In the genomic region with DNA sequence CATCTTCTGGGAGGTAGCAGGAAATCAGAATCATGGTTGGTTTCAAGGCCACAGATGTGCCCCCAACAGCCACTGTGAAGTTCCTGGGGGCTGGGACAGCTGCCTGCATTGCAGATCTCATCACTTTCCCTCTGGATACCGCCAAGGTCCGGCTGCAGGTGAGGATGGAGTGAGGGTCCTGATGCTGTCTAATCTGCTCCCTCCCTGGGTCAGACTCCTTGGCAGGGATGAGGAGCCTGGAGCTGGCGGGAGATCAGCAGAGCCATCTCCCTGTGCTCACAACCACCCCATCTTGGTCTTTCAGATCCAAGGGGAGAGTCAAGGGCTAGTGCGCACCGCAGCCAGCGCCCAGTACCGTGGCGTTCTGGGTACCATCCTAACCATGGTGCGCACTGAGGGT, we compare ENCODE assay signal across 14 mouse cellular contexts. TPM values are rescaled to one million over a fixed set of nuclear protein-coding genes. Genes with fewer than 3 reads are reported as not detected.
DNase-seq lines count a peak whose midpoint lies in the region; ATAC-seq and TF ChIP-seq lines count a peak whose summit lies in the region.
"Had no signal": no experiment of that assay in that cellular context is flagged by ENCODE, and none has a peak within 500 bp of the region (broad histone marks: within the 10 kb centered on the region; RNA-seq: fewer than 3 reads in every experiment).

No protein-coding gene starts in this region.

- H3K36me3 ChIP-seq in heart, embryonic 16.5 days (ENCODE audit: control insufficient read depth, insufficient read depth) = peaks cover 5% of the 10 kb centered on the region
- H3K36me3 ChIP-seq in testis, adult 2 months (ENCODE audit: control insufficient read depth, insufficient read depth, low read length) = no peaks in the 10 kb centered on the region
- H3K36me3 ChIP-seq in intestine, embryonic 16.5 days (ENCODE audit: control insufficient read depth, insufficient read depth, low read length) = peaks cover 18% of the 10 kb centered on the region; the same call in 1 of the 2 replicates
- H3K36me3 ChIP-seq in stomach, embryonic 16.5 days (ENCODE audit: control insufficient read depth, insufficient read depth, low read length) = peaks cover 10% of the 10 kb centered on the region; the same call in 1 of the 2 replicates

- H3K4me3 ChIP-seq in heart, embryonic 16.5 days (ENCODE audit: low read length) = no peak overlapping the region
- no peak overlapping the region for H3K4me3 ChIP-seq in testis, adult 2 months (ENCODE audit: control insufficient read depth, low read depth, low read length)
- no peak overlapping the region for H3K4me3 ChIP-seq in intestine, embryonic 16.5 days (ENCODE audit: low read length)
- H3K4me3 ChIP-seq in stomach, embryonic 16.5 days (replicated peaks; ENCODE audit: low read length) = no peak overlapping the region
- H3K4me3 ChIP-seq: myocyte had no signal

- no peaks in the 10 kb centered on the region for H3K27me3 ChIP-seq in heart, embryonic 16.5 days (ENCODE audit: control insufficient read depth, insufficient read depth, low read length)
- no peaks in the 10 kb centered on the region; the same call in 1 of the 2 replicates for H3K27me3 ChIP-seq in testis, adult 2 months (ENCODE audit: control insufficient read depth, insufficient read depth, low read length)
- no peaks in the 10 kb centered on the region for H3K27me3 ChIP-seq in intestine, embryonic 16.5 days (replicated peaks; ENCODE audit: control insufficient read depth, insufficient read depth, low read length)
- no peaks in the 10 kb centered on the region for H3K27me3 ChIP-seq in stomach, embryonic 16.5 days (ENCODE audit: control insufficient read depth, insufficient read depth, low read length)

- no peak for TF ChIP-seq CTCF in testis, adult 2 months (IDR thresholded peaks at IDR 0.05; ENCODE audit: control insufficient read depth, insufficient read depth, insufficient replicate concordance, low read depth, low read length)

- no peak for ATAC-seq in heart, embryonic 16.5 days (replicated peaks; ENCODE audit: extremely low read depth, insufficient read depth, low FRiP score)
- ATAC-seq in intestine, embryonic 16.5 days = no peak
- no peak for ATAC-seq in stomach, embryonic 16.5 days (ENCODE audit: insufficient read depth, low FRiP score)

- WGBS in heart, embryonic 16.5 days = 93% methylated on average over 9 of the region's 9 CpGs
- WGBS in intestine, embryonic 16.5 days = 94% methylated on average over 9 of the region's 9 CpGs
- WGBS in stomach, embryonic 16.5 days = 95% methylated on average over 9 of the region's 9 CpGs

- peak; percentile 32; the same call in 1 of the 2 replicates for TF ChIP-seq POLR2A in testis, adult 2 months (IDR thresholded peaks at IDR 0.05; ENCODE audit: control insufficient read depth, low read depth, low read length)

- no peak overlapping the region for H3K27ac ChIP-seq in heart, embryonic 16.5 days (ENCODE audit: low read length)
- no peak overlapping the region for H3K27ac ChIP-seq in testis, adult 2 months (ENCODE audit: control insufficient read depth, insufficient read depth, low read depth, low read length)
- no peak overlapping the region for H3K27ac ChIP-seq in intestine, embryonic 16.5 days (ENCODE audit: low read length)
- H3K27ac ChIP-seq in stomach, embryonic 16.5 days (ENCODE audit: low read length) = no peak overlapping the region

- DNase-seq in heart, postnatal 14 days = no peak
- DNase-seq in testis, postnatal 10 days (ENCODE audit: low spot score) = no peak
- no peak for DNase-seq in lung, postnatal 25 days (ENCODE audit: low spot score)
- DNase-seq in gastrocnemius, postnatal 4 days (ENCODE audit: low spot score in 2 of 2) = no peak
- DNase-seq: cerebellum, adult 8-10 months; gastrocnemius, postnatal 36 days; lung, adult 18-20 months; right cerebral cortex, adult 18-20 months had no signal

- H3K4me1 ChIP-seq in heart, embryonic 16.5 days (ENCODE audit: control insufficient read depth, insufficient read depth, low read length) = peaks cover 30% of the 10 kb centered on the region
- peaks cover 17% of the 10 kb centered on the region for H3K4me1 ChIP-seq in testis, adult 2 months (ENCODE audit: control insufficient read depth, insufficient read depth, low read length)
- peaks cover 18% of the 10 kb centered on the region for H3K4me1 ChIP-seq in intestine, embryonic 16.5 days (ENCODE audit: control insufficient read depth, insufficient read depth, low read length)
- H3K4me1 ChIP-seq in stomach, embryonic 16.5 days (ENCODE audit: control insufficient read depth, insufficient read depth, low read length) = peaks cover 34% of the 10 kb centered on the region

- intact Hi-C loops in heart, postnatal 14 days (cut with DNase I) = no loop called here

- H3K9me3 ChIP-seq in heart, embryonic 16.5 days (replicated peaks; ENCODE audit: control insufficient read depth, low read length) = no peaks in the 10 kb centered on the region
- no peaks in the 10 kb centered on the region for H3K9me3 ChIP-seq in intestine, embryonic 16.5 days (ENCODE audit: control insufficient read depth, low read length)
- no peaks in the 10 kb centered on the region for H3K9me3 ChIP-seq in stomach, embryonic 16.5 days (replicated peaks; ENCODE audit: control insufficient read depth, low read length)

- no peak overlapping the region for H3K9ac ChIP-seq in heart, embryonic 16.5 days (ENCODE audit: low read length)
- peak overlapping the region; percentile 78; the same call in 1 of the 2 replicates for H3K9ac ChIP-seq in intestine, embryonic 16.5 days (ENCODE audit: low read depth, low read length)
- H3K9ac ChIP-seq in stomach, embryonic 16.5 days (ENCODE audit: low read length) = no peak overlapping the region

- H3K4me2 ChIP-seq in heart, embryonic 16.5 days (ENCODE audit: low read depth, low read length) = peak overlapping the region; percentile 77; the same call in 1 of the 2 replicates
- H3K4me2 ChIP-seq in intestine, embryonic 16.5 days (ENCODE audit: low read depth, low read length) = no peak overlapping the region
- H3K4me2 ChIP-seq in stomach, embryonic 16.5 days (ENCODE audit: low read depth, low read length) = peak overlapping the region; percentile 85; the same call in 1 of the 2 replicates

RNA-seq across cellular contexts. Expression of a gene that starts 3.7 kb away (rescaled TPM):
- polyA plus RNA-seq in heart, embryonic 16.5 days (2015; fragmentation: Nextera tagmentation; extraction: Ambion mirVana) = 150 and 195 TPM in 2 replicates
- 100 to 1,000 TPM; 781 to 850 TPM for total RNA-seq in heart, postnatal 14 days (2021)
- polyA plus RNA-seq in testis, adult 2 months (2012; rRNA removed) = 42.2 and 53.2 TPM in 2 replicates
- 368 and 382 TPM in 2 replicates for polyA plus RNA-seq in intestine, embryonic 16.5 days (2015; fragmentation: Nextera tagmentation; extraction: Ambion mirVana)
- polyA plus RNA-seq in stomach, embryonic 16.5 days (2015; fragmentation: Nextera tagmentation; extraction: Ambion mirVana) = 351 and 400 TPM in 2 replicates
- 100 to 1,000 TPM; 191 to 225 TPM for total RNA-seq in gastrocnemius, postnatal 4 days (2021)

RNA-seq across cellular contexts. Expression of a gene that starts 18.0 kb away (rescaled TPM):
- polyA plus RNA-seq in heart, embryonic 16.5 days (2015; fragmentation: Nextera tagmentation; extraction: Ambion mirVana) = 0.85 and 1.5 TPM in 2 replicates
- not detected for total RNA-seq in heart, postnatal 14 days (2021)
- polyA plus RNA-seq in testis, adult 2 months (2012; rRNA removed) = 528 and 538 TPM in 2 replicates
- polyA plus RNA-seq in intestine, embryonic 16.5 days (2015; fragmentation: Nextera tagmentation; extraction: Ambion mirVana) = 0.48 and 0.50 TPM in 2 replicates
- 0.99 and 1.0 TPM in 2 replicates for polyA plus RNA-seq in stomach, embryonic 16.5 days (2015; fragmentation: Nextera tagmentation; extraction: Ambion mirVana)
- under 1 TPM; 0.18 to 0.20 TPM for total RNA-seq in gastrocnemius, postnatal 4 days (2021)
- total RNA-seq: gastrocnemius, postnatal 36 days had no signal

RNA-seq across cellular contexts. Expression of a gene that starts 24.0 kb away (rescaled TPM):
- 0.25 and 0.30 TPM in 2 replicates for polyA plus RNA-seq in heart, embryonic 16.5 days (2015; fragmentation: Nextera tagmentation; extraction: Ambion mirVana)
- 10 to 100 TPM; 50.0 to 74.5 TPM for total RNA-seq in heart, postnatal 14 days (2021)
- 0.73 and 1.2 TPM in 2 replicates for polyA plus RNA-seq in testis, adult 2 months (2012; rRNA removed)
- not detected in 2 replicates for polyA plus RNA-seq in intestine, embryonic 16.5 days (2015; fragmentation: Nextera tagmentation; extraction: Ambion mirVana)
- polyA plus RNA-seq in stomach, embryonic 16.5 days (2015; fragmentation: Nextera tagmentation; extraction: Ambion mirVana) = 0.10 and 0.11 TPM in 2 replicates
- 10 to 100 TPM; 46.7 to 47.5 TPM for total RNA-seq in gastrocnemius, postnatal 4 days (2021)
- total RNA-seq: MEL had no signal

RNA-seq across cellular contexts. Expression of a gene that starts 40.1 kb away (rescaled TPM):
- polyA plus RNA-seq in heart, embryonic 16.5 days (2015; fragmentation: Nextera tagmentation; extraction: Ambion mirVana) = 18.7 and 24.0 TPM in 2 replicates
- total RNA-seq in heart, postnatal 14 days (2021) = 10 to 100 TPM; 13.0 to 13.3 TPM
- polyA plus RNA-seq in testis, adult 2 months (2012; rRNA removed) = 29.5 and 29.6 TPM in 2 replicates
- polyA plus RNA-seq in intestine, embryonic 16.5 days (2015; fragmentation: Nextera tagmentation; extraction: Ambion mirVana) = 59.2 and 59.3 TPM in 2 replicates
- 28.6 and 34.3 TPM in 2 replicates for polyA plus RNA-seq in stomach, embryonic 16.5 days (2015; fragmentation: Nextera tagmentation; extraction: Ambion mirVana)
- total RNA-seq in gastrocnemius, postnatal 4 days (2021) = 10 to 100 TPM; 10.7 to 13.1 TPM

Comparison
In these comparisons a context has a peak if more than half of its experiments do, and no peak if none do; other contexts are left out.
1. RNA of a gene that starts 18.0 kb away (polyA plus RNA-seq): 528 to 538 TPM in testis, adult 2 months; 0.99 to 1.0 TPM in stomach, embryonic 16.5 days, 0.85 to 1.5 TPM in heart, embryonic 16.5 days and 0.48 to 0.50 TPM in intestine, embryonic 16.5 days; every median in the first group is over 100 times any median in the second.